Mouse (Mus musculus): ENCODE measurements around the gene Dctd. TPM values are rescaled to one million over a fixed set of nuclear protein-coding genes. Genes with fewer than 3 reads are reported as not detected.

Dctd gene
- polyA plus RNA-seq, 1 experiment: 7.1 TPM

DNA sequence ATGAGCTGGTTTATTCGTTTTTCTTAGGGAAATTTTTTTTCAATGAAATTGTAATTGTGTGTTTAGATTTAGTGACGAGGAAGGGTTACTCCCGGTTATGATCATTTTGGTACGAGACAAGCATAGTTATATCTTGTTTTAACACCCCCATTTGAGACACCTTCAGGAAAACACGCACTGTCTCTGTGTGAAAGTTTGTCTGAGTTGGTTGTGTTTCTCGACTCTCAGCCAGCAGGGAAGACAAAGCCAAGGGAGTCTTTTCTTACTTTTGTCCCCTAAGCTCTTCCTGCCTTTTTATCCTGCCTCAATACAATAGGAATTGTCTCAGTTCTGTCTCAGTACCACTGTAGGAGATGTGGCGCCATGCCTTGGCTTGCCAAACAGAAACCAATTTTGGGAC is 84.9 kb downstream of the Dctd start:
- TF ChIP-seq POLR2A (IDR thresholded peaks at IDR 0.05; ENCODE audit: insufficient read length, low read depth) (no peak), TCF12 (IDR thresholded peaks at IDR 0.05; ENCODE audit: insufficient read depth, poor library complexity, severe bottlenecking) (no peak), MAX (IDR thresholded peaks at IDR 0.05; ENCODE audit: low read depth) (no peak), MYOG (IDR thresholded peaks at IDR 0.05; ENCODE audit: control insufficient read depth in 1 of 3, insufficient read depth in 1 of 3, insufficient read length in 2 of 3, low read depth in 2 of 3) (no peak), E2F4 (IDR thresholded peaks at IDR 0.05; ENCODE audit: insufficient read depth) (no peak), REST (IDR thresholded peaks at IDR 0.05; ENCODE audit: insufficient read depth, insufficient read length) (no peak), TCF3 (IDR thresholded peaks at IDR 0.05; ENCODE audit: insufficient read length, low read depth) (no peak), CEBPB (IDR thresholded peaks at IDR 0.05; ENCODE audit: insufficient read depth, poor library complexity, severe bottlenecking) (no peak), SRF (IDR thresholded peaks at IDR 0.05; ENCODE audit: control insufficient read depth, insufficient read length, low read depth) (no peak), MYOD1 (IDR thresholded peaks at IDR 0.05; ENCODE audit: control insufficient read depth in 1 of 3, insufficient read length in 2 of 3, low read depth in 2 of 3) (no peak), USF1 (IDR thresholded peaks at IDR 0.05; ENCODE audit: low read depth) (no peak), POLR2AphosphoS2 (IDR thresholded peaks at IDR 0.05; ENCODE audit: insufficient read length, low read depth) (no peak)
- H3K27me3 ChIP-seq (ENCODE audit: control insufficient read depth, insufficient read depth, insufficient read length): no peaks in the 10 kb centered on the region
- no peak overlapping the region for H3ac ChIP-seq (ENCODE audit: control insufficient read depth, insufficient read length)
- H3K36me3 ChIP-seq (ENCODE audit: control insufficient read depth, insufficient read depth): no peaks in the 10 kb centered on the region
- H3K79me2 ChIP-seq (ENCODE audit: control insufficient read depth, insufficient read depth): no peaks in the 10 kb centered on the region
- H3K4me3 ChIP-seq: no peak overlapping the region
- H3K4me2 ChIP-seq (ENCODE audit: low read depth): no peak overlapping the region

DNA sequence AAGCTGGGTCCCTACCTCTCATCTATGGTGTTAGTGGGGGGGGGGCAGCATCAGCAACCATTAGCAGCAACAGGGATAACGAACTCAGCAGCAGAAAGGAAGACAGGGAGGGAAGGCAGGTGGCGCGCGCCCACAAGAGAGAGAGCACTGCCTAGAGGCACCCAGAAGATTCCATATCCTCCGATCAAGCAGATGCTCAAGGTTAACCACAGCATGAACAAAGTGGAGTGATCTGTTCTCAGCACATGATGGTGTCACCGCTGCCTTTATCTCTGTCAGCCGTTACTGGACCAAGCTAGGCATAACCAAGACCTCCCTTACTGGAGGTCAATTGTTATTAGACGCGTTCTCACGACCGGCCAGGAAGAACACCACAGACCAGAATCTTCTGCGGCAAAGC is 89.7 kb downstream of the Dctd start:
- TF ChIP-seq CEBPB (IDR thresholded peaks at IDR 0.05; ENCODE audit: insufficient read depth, poor library complexity, severe bottlenecking): no peak
- no peak for TF ChIP-seq POLR2AphosphoS2 (IDR thresholded peaks at IDR 0.05; ENCODE audit: insufficient read length, low read depth)
- no peak for TF ChIP-seq SRF (IDR thresholded peaks at IDR 0.05; ENCODE audit: control insufficient read depth, insufficient read length, low read depth)
- no peak for TF ChIP-seq TCF12 (IDR thresholded peaks at IDR 0.05; ENCODE audit: insufficient read depth, poor library complexity, severe bottlenecking)
- TF ChIP-seq MAX (IDR thresholded peaks at IDR 0.05; ENCODE audit: low read depth): no peak
- no peak for TF ChIP-seq MYOD1 (IDR thresholded peaks at IDR 0.05; ENCODE audit: control insufficient read depth in 1 of 3, insufficient read length in 2 of 3, low read depth in 2 of 3)
- no peak for TF ChIP-seq POLR2A (IDR thresholded peaks at IDR 0.05; ENCODE audit: insufficient read length, low read depth)
- no peak for TF ChIP-seq USF1 (IDR thresholded peaks at IDR 0.05; ENCODE audit: low read depth)
- no peak for TF ChIP-seq TCF3 (IDR thresholded peaks at IDR 0.05; ENCODE audit: insufficient read length, low read depth)
- no peak for TF ChIP-seq REST (IDR thresholded peaks at IDR 0.05; ENCODE audit: insufficient read depth, insufficient read length)
- TF ChIP-seq E2F4 (IDR thresholded peaks at IDR 0.05; ENCODE audit: insufficient read depth): no peak
- TF ChIP-seq MYOG (IDR thresholded peaks at IDR 0.05; ENCODE audit: control insufficient read depth in 1 of 3, insufficient read depth in 1 of 3, insufficient read length in 2 of 3, low read depth in 2 of 3): no peak
- no peaks in the 10 kb centered on the region for H3K36me3 ChIP-seq (ENCODE audit: control insufficient read depth, insufficient read depth)
- H3K4me3 ChIP-seq: no peak overlapping the region
- no peaks in the 10 kb centered on the region for H3K27me3 ChIP-seq (ENCODE audit: control insufficient read depth, insufficient read depth, insufficient read length)
- H3ac ChIP-seq (ENCODE audit: control insufficient read depth, insufficient read length): no peak overlapping the region
- no peak overlapping the region for H3K4me2 ChIP-seq (ENCODE audit: low read depth)
- H3K79me2 ChIP-seq (ENCODE audit: control insufficient read depth, insufficient read depth): no peaks in the 10 kb centered on the region

DNA sequence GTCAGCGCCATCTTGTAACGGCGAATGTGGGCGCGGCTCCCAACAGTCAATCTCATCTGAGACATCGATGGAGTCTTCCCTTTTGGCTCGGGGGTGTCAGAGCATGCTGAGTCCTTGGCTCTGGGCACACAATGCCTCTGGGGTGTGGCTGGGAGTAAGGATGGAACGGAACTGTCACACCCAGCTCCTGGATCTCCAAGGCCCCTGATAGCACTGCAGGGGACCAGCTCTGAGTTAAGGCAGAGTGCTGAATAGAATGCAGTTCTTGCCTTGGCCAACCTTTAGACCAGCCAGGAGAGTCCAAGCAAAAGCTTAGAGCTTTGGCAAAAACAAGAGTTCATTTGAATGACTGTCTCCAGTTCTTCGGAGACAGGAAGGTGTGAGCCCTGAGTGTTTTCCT is 97.1 kb downstream of the Dctd start:
- no peaks in the 10 kb centered on the region for H3K36me3 ChIP-seq (ENCODE audit: control insufficient read depth, insufficient read depth)
- no peak overlapping the region for H3K4me2 ChIP-seq (ENCODE audit: low read depth)
- H3K27me3 ChIP-seq (ENCODE audit: control insufficient read depth, insufficient read depth, insufficient read length): no peaks in the 10 kb centered on the region
- H3ac ChIP-seq (ENCODE audit: control insufficient read depth, insufficient read length): no peak overlapping the region
- no peaks in the 10 kb centered on the region for H3K79me2 ChIP-seq (ENCODE audit: control insufficient read depth, insufficient read depth)
- no peak for TF ChIP-seq E2F4 (IDR thresholded peaks at IDR 0.05; ENCODE audit: insufficient read depth)
- TF ChIP-seq TCF12 (IDR thresholded peaks at IDR 0.05; ENCODE audit: insufficient read depth, poor library complexity, severe bottlenecking): no peak
- no peak for TF ChIP-seq TCF3 (IDR thresholded peaks at IDR 0.05; ENCODE audit: insufficient read length, low read depth)
- no peak for TF ChIP-seq MYOD1 (IDR thresholded peaks at IDR 0.05; ENCODE audit: control insufficient read depth in 1 of 3, insufficient read length in 2 of 3, low read depth in 2 of 3)
- no peak for TF ChIP-seq POLR2AphosphoS2 (IDR thresholded peaks at IDR 0.05; ENCODE audit: insufficient read length, low read depth)
- no peak for TF ChIP-seq REST (IDR thresholded peaks at IDR 0.05; ENCODE audit: insufficient read depth, insufficient read length)
- TF ChIP-seq MAX (IDR thresholded peaks at IDR 0.05; ENCODE audit: low read depth): no peak
- TF ChIP-seq MYOG (IDR thresholded peaks at IDR 0.05; ENCODE audit: control insufficient read depth in 1 of 3, insufficient read depth in 1 of 3, insufficient read length in 2 of 3, low read depth in 2 of 3): no peak
- TF ChIP-seq POLR2A (IDR thresholded peaks at IDR 0.05; ENCODE audit: insufficient read length, low read depth): no peak
- no peak for TF ChIP-seq CEBPB (IDR thresholded peaks at IDR 0.05; ENCODE audit: insufficient read depth, poor library complexity, severe bottlenecking)
- TF ChIP-seq USF1 (IDR thresholded peaks at IDR 0.05; ENCODE audit: low read depth): no peak
- TF ChIP-seq SRF (IDR thresholded peaks at IDR 0.05; ENCODE audit: control insufficient read depth, insufficient read length, low read depth): no peak
- H3K4me3 ChIP-seq: no peak overlapping the region

DNA sequence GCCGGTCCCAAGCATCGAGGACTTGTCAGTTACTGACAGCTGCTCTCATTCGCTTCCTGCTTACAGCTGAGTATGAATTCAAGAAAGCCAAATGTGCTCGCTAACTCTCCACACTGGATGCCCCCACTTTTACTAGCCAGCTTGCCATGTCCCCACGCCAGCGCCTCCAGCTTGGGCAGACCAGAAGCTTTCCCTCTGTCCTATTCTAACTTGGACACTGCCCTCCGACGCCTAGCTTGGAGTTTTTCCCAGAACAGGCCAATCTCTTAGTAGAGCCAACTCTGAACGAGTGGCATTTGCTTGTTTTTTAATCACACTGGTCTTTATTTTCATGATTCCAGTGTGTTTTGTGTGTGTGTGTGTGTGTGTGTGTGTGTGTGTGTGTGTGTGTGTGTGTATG is 100.3 kb downstream of the Dctd start:
- H3K79me2 ChIP-seq (ENCODE audit: control insufficient read depth, insufficient read depth): no peaks in the 10 kb centered on the region
- H3K27me3 ChIP-seq (ENCODE audit: control insufficient read depth, insufficient read depth, insufficient read length): no peaks in the 10 kb centered on the region
- no peak overlapping the region for H3K4me3 ChIP-seq
- H3K36me3 ChIP-seq (ENCODE audit: control insufficient read depth, insufficient read depth): no peaks in the 10 kb centered on the region
- H3K4me2 ChIP-seq (ENCODE audit: low read depth): no peak overlapping the region
- H3ac ChIP-seq (ENCODE audit: control insufficient read depth, insufficient read length): no peak overlapping the region
- TF ChIP-seq TCF12 (IDR thresholded peaks at IDR 0.05; ENCODE audit: insufficient read depth, poor library complexity, severe bottlenecking) (no peak), USF1 (IDR thresholded peaks at IDR 0.05; ENCODE audit: low read depth) (no peak), MYOD1 (IDR thresholded peaks at IDR 0.05; ENCODE audit: control insufficient read depth in 1 of 3, insufficient read length in 2 of 3, low read depth in 2 of 3) (no peak), POLR2AphosphoS2 (IDR thresholded peaks at IDR 0.05; ENCODE audit: insufficient read length, low read depth) (no peak), MAX (IDR thresholded peaks at IDR 0.05; ENCODE audit: low read depth) (no peak), E2F4 (IDR thresholded peaks at IDR 0.05; ENCODE audit: insufficient read depth) (no peak), REST (IDR thresholded peaks at IDR 0.05; ENCODE audit: insufficient read depth, insufficient read length) (no peak), CEBPB (IDR thresholded peaks at IDR 0.05; ENCODE audit: insufficient read depth, poor library complexity, severe bottlenecking) (no peak), POLR2A (IDR thresholded peaks at IDR 0.05; ENCODE audit: insufficient read length, low read depth) (no peak), SRF (IDR thresholded peaks at IDR 0.05; ENCODE audit: control insufficient read depth, insufficient read length, low read depth) (no peak), TCF3 (IDR thresholded peaks at IDR 0.05; ENCODE audit: insufficient read length, low read depth) (no peak)
